Mouse (Mus musculus) CH12.LX (cell line): ENCODE results near the gene Rcan3.

Source experiments
- CTCF ChIP-seq, 2 experiments: IDR thresholded peaks in 1 of 2; conservative IDR thresholded peaks in 1 of 2; 2 replicates each; pipeline ENCODE4 v1.5.1; 2011 to 2012; ENCODE audit warnings: low read depth in 2 of 2, low read length in 2 of 2, improper control_type of control experiment in 1 of 2, inconsistent platforms in 1 of 2, mild to moderate bottlenecking in 1 of 2, moderate library complexity in 1 of 2
- ETS1 ChIP-seq: conservative IDR thresholded peaks from 2 replicates; pipeline ENCODE4 v1.6.1; 2012; ENCODE audit warnings: low read depth, mild to moderate bottlenecking, inconsistent platforms, low read length, improper control_type of control experiment, moderate library complexity
- HCFC1 ChIP-seq: IDR thresholded peaks from 2 replicates; pipeline ENCODE4 v1.6.1; 2012; ENCODE audit warnings: low read depth, mild to moderate bottlenecking, inconsistent platforms, low read length, improper control_type of control experiment
- MAFK ChIP-seq: IDR thresholded peaks from 2 replicates; pipeline ENCODE4 v1.6.1; 2011; ENCODE audit warnings: low read length, improper control_type of control experiment; ENCODE audit not compliant: insufficient replicate concordance
- MXI1 ChIP-seq: IDR thresholded peaks from 2 replicates; pipeline ENCODE4 v1.6.1; 2011; ENCODE audit warnings: mild to moderate bottlenecking, low read depth, low read length, improper control_type of control experiment
- PAX5 ChIP-seq: IDR thresholded peaks from 2 replicates; pipeline ENCODE4 v1.6.1; 2012; ENCODE audit warnings: low read length, inconsistent platforms, mixed read lengths
- POLR2A ChIP-seq: IDR thresholded peaks from 2 replicates; pipeline ENCODE4 v1.6.1; 2011; ENCODE audit warnings: low read depth, mild to moderate bottlenecking, improper control_type of control experiment, low read length
- RCOR1 ChIP-seq: conservative IDR thresholded peaks from 2 replicates; pipeline ENCODE4 v1.6.1; 2012; ENCODE audit warnings: low read depth, mild to moderate bottlenecking, inconsistent platforms, low read length, improper control_type of control experiment
- TCF12 ChIP-seq: IDR thresholded peaks from 2 replicates; pipeline ENCODE4 v1.6.1; 2014; ENCODE audit warnings: low read depth, mild to moderate bottlenecking, inconsistent platforms, low read length, improper control_type of control experiment
- USF1 ChIP-seq: IDR thresholded peaks from 2 replicates; pipeline ENCODE4 v1.6.1; 2014; ENCODE audit warnings: low read depth, mild to moderate bottlenecking, inconsistent platforms, low read length, improper control_type of control experiment
- ZC3H11A ChIP-seq: IDR thresholded peaks from 2 replicates; pipeline ENCODE4 v1.6.1; 2012; ENCODE audit warnings: low read depth, mild to moderate bottlenecking, inconsistent platforms, low read length, improper control_type of control experiment
- ZMIZ1 ChIP-seq: IDR thresholded peaks from 2 replicates; pipeline ENCODE4 v1.6.1; 2012; ENCODE audit warnings: low read depth, mild to moderate bottlenecking, inconsistent platforms, low read length, improper control_type of control experiment
- ZNF384 ChIP-seq: IDR thresholded peaks from 2 replicates; pipeline ENCODE4 v1.6.1; 2012; ENCODE audit warnings: low read depth, low read length, improper control_type of control experiment, inconsistent platforms

DNA sequence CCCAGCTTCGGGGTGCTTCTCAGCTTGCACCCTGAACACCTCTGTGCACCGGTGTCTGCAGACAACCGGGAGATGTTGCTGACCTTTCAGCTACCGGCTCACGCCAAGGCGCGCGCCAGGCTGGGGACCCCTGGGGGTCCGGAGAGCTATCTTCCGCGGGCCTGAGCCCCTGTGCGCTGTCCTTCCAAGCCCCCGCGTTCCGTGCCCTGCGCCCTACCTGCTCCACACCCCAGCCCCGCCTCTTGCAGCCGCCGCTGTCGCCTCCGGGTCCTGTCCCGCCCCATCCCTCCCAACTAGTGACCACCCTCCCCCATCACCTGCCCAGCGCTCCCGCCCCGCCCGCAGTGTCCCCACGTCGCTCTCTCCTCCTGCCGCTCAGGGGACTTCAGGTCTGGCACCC is 35.7 kb downstream of the Rcan3 start, which contains the start of gene Ncmap:
- TF ChIP-seq PAX5 (no peak), CTCF (conservative IDR thresholded peaks at IDR 0.05 in 1 of 2, IDR thresholded peaks at IDR 0.05 in 1 of 2; ENCODE audit: low read depth in 2 of 2, low read length in 2 of 2) (no peak), ZC3H11A (no peak), ZNF384 (no peak), USF1 (no peak), RCOR1 (no peak), TCF12 (no peak), ETS1 (no peak), MAFK (no peak), MXI1 (no peak), POLR2A (no peak), HCFC1 (no peak), ZMIZ1 (no peak)
